Mouse (Mus musculus) kidney, postnatal 36 days (tissue): ENCODE results near the gene Chchd10.
"Not testable (repeated sequence)": the region's sequence is repeated elsewhere in the genome, so short reads cannot be mapped to it uniquely, and the experiment has no call there.

Experiments
- DNase-seq, 2 experiments: peaks; one replicate each; pipeline ENCODE4 v3.0.0; 2021 to 2022; ENCODE audit warnings: mixed read lengths in 2 of 2

The Chchd10 gene

DNA sequence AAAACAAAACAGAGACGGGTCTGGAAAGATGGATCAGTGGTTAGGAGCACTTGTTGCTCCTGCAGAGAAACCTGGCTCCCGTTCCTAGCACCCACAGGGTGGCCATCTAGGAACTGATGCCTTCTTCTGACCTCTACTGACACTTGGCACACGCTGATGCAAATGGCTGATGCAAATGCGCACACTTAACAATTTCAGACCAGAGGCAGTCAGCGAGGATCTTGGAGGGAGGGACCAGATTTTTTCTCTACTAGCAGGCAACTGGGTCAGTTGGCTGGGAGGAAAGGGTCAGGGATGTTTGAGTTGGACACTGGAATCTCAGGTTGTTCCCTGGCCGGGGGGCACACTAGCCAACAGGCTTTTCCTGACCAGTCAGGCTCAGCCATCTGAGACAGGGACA is at the start of gene Chchd10:
Gene Chchd10 (plus strand): TSS at position 240 of the 400 bp plus-strand sequence.
- no peak for DNase-seq

DNA sequence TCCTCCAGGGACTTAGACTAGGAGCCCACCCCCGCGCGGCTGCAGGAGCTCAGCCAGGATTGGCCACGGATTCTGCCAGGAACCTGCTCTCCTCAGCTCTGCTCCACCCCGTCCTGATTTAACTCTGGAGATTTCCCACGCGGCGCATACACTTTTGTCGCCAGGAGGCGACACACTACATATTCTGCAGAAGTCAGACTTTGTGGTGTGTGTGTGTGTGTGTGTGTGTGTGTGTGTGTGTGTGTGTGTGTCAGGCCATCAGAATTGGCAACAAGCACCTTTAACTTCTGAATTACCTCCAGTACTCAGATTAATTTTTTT is 49.7 kb upstream of the Chchd10 start:
- peak; percentile 91 to 93 for DNase-seq

DNA sequence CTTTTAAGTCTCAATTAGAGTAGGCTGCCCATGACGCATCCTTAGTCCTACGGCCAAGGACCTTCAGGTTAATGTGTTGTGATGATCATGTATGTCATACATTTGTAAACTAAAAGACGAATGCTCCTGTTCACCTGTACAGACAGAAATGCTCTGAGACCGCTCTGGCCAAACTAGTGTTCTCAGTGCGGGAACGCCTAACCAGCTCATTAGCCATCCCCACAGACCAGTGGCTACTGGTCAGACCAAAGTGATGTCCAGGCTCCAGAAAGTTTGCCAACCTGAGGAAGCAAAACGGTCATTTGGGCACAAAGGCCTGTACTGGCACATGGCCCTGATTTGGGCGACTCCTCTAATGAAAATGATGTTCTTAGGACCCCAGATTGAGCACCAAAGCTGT is 48.2 kb upstream of the Chchd10 start:
- DNase-seq: no peak

DNA sequence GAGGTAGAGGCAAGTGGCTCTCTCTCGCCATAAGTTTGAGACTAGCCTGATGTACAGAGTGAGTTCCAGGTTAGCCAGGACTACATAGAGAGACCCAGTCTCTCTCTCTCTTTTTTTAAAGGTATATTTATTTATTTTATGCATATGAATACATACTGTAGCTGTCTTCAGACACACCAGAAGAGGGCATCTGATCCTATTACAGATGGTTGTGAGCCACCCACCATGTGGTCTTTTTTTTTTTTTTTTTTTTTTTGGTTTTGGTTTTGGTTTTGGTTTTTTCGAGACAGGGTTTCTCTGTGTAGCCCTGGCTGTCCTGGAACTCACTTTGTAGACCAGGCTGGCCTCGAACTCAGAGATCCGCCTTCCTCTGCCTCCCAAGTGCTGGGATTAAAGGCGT is 45.4 kb upstream of the Chchd10 start:
- DNase-seq: not testable (repeated sequence)

- no peak for DNase-seq
Observed at GRCm38 (mm10) chr10:75889406-75890153, 43.4 kb upstream of the Chchd10 start.

- peak; percentile 96 to 98 for DNase-seq
Observed at GRCm38 (mm10) chr10:75893089-75893750, 39.7 kb upstream of the Chchd10 start, which contains the start of gene Derl3. Gene Derl3, plus strand, starts transcription at chr10:75893413.

DNA sequence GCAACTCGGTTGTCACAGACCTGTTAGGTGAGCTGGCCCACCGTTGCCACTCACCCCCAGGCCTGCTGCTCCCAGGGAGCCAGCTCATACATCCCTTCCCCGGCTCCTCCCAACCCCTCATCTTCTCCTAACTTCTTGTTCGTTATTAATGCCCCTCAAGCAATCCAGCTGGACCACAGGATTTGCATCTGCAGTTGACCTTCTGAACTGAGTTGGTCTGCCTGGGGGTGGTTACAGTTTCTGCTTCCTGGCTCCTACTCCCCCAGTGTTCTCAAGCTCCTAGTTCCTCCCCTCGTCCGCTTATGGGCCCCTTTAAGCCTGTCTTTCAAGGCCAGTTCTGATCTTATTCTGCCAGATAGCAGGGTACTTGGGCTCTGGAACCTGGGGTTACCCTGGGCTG is 38.3 kb upstream of the Chchd10 start:
- DNase-seq: no peak

DNA sequence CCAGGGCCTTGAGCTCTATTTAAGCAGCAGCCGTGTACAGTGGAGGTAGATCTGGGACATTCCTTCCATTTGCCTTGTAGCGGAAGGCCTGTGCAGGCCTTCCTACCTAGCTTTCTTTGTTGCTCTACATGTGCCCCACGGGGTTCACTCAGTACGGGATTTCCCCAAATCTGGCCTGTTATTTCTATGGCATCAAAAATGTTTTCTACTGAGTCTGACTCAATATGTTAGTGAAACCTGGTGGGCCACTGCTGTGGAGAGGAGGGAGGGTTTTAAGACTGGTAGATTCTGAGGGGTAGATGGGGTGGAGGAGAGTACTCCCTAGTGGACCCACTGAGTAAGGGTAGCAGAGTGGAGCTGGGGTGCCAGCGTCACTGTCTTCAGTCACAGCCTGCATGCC is 37.2 kb upstream of the Chchd10 start:
- DNase-seq: no peak

GRCm38 (mm10) chr10:75896208-75896607 is 36.7 kb upstream of the Chchd10 start:
- no peak for DNase-seq

- peak; percentile 81 to 94 for DNase-seq
Observed at GRCm38 (mm10) chr10:75897373-75897772, 35.6 kb upstream of the Chchd10 start.

DNA sequence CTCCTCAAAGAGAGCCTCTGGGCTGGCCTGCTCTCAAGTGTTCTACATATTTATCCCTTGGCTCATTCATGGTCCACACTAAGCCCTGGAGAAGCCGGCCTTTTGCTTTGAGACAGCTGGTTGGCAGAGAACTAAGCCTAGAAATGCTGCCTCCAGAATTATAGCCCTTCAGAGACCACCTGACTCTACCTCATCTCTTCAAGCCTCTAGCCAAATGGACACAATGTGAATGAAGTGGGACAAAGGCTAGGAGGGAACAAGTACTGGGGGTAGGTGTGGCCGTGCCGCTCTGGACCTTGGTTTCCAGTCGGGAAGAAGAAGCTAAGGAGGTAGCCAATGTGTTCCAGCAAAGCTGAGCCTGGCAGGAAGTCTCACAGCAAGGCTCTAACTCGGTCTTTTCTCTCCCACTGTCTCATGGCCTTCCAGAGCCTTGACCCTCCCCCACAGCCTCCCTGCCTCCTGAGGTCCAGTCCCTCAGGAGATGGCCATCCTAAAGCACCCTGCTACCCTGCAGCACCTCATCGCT is 34.8 kb upstream of the Chchd10 start:
- no peak for DNase-seq

GRCm38 (mm10) chr10:75898846-75899245 is 34.1 kb upstream of the Chchd10 start:
- DNase-seq: peak; percentile 53 to 69

DNA sequence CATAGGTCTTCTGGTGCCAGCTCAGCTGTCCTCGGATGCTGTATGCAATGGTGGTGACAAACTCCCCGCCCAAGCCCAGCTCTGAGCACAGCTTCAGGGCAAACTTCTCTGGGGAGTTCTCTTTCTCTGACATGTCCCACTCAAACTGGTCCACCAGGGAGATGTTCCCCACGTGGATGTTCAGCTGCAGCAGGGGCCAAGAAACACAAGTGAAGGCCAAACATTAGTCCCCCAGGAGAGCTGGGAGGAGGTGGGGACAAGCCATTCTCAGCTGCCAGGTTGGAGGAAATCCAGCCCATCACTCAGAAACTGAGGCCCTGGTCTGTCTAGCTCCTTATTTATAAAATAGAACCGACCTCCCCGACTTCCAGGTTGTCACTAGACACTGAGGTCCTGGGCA is 28.5 kb upstream of the Chchd10 start:
- DNase-seq: no peak

DNA sequence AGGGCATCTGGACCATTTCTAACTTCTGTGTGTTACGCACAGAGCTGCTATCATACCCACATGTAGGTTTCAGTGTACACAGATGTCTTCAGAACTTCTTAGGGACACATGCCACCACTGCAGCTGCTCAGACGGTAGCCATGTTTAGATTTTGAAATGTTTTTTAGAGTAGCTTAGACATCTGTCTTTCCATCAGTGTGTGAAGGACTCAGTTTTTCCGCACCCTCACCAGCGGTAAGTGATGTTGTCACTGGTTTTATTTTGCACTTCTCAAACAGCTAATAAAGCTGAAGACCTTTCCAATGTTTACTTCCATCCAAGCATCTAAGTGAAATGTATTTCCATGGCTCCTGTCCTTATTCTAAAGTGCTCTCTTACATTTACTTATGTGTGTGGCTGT is 26.0 kb upstream of the Chchd10 start:
- DNase-seq: no peak

DNA sequence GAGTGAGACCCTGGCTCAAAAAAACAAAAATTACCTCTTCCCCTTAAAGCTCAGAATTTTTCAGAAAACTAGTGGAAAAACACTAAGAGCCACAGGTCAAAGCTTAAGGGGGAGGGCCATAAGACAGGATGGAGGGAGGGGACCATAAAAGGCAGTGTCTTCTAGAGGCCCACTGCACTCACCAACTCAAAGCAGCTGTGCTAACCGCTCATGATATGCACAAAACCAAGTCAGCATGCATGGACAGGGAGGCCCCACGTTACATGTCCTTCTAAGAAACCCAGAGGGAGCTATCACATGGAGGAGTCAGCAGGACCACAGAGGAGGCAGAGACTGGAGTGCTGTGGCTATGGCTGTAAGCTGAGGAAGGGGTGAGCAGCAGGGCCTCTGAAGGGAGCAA is 22.2 kb upstream of the Chchd10 start:
- peak; percentile 25 to 33 for DNase-seq

DNA sequence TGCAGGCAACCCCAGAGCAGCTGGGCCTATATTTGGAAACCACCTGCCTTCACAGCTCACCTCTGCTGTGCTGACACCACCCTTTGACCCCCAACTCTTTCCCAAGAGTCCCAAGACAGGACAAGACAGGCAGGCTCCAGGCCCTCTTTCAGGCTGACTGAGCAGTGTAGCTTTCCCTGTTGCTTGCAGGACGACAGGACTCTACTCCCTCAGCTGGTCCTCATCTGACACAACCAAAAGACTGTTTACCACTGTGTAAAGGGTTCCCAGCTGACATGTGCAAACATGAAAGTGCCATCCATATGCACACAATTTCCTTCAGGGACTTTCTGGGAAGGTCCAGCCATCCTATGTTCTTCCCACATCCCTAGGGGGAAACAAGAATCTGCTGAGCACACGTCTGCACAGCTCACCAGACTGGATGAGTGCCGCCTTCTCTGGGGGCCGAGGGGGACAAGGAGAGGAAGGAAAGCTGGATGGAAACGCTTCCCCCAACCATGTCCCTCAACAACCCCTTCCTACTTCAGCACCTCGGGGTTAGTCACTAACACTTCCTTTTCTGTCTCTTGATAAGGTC is 19.8 kb upstream of the Chchd10 start:
- no peak for DNase-seq

GRCm38 (mm10) chr10:75915557-75915956 is 17.4 kb upstream of the Chchd10 start:
- DNase-seq: no peak

GRCm38 (mm10) chr10:75916840-75917239 is 16.1 kb upstream of the Chchd10 start:
- DNase-seq: no peak

DNA sequence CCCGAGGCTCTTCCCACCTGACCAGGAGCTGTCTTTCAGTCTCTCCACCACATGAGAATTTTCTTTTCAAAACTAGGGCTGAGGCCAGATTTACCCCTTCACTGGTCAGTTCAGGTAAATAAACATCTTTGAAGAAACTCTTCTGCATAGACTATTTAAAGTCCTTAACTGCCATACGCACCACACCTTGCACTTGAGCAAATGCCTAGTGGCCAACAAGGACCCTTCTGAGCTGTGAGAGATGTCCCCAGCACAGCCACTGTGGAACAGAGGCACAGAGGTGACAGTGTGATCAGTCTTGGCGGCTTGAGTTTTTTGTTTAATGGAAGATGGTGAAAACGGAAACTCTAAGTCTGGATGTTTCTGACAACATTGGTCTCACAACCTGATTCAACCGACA is 13.9 kb upstream of the Chchd10 start:
- no peak for DNase-seq

GRCm38 (mm10) chr10:75921026-75921725 is 11.8 kb upstream of the Chchd10 start, which contains the start of gene Smarcb1:
Gene Smarcb1, minus strand, starts transcription at chr10:75921617.
- DNase-seq: peak; percentile 96 to 98

DNA sequence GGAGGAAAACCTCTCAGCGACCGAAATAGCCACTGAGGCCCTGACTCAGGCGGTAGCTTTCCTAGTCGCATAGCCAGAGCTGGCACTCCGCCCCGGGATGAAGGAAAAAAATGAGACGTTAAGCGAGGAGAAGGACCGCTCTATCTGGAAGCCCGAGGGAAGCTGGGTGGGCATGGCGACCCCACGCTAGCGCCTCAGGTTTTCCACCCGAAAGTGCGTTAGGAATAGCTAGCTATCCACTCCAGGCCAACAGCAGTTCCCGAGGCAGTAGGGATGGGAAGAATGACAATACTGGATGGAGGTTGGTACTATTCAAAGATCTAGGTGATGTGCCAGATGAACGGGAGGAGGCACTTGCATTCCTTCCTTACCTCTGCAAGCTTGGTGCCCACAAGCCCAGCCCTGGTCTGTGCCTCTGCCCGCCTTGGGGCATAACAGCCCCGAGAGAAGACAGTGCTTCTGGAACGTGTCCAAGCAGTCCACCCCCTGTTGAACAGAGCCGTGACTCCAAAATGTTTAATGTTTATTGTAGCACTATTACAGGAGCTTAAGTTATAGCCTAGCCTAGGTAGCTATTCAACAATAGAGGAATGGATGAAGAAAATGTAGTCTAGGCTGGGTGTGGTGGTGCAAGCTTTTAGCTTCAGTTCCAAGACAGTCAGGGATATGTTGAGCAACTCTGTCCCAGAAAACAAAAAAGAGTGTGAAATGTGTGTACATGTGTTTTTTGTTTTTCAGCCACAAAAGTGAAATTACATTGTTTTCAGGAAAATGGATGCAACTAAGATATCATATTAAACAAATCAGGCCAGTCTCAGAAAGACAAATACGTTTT is 11.0 kb upstream of the Chchd10 start:
- DNase-seq: peak in 1 of 2 experiments; percentile 48

DNA sequence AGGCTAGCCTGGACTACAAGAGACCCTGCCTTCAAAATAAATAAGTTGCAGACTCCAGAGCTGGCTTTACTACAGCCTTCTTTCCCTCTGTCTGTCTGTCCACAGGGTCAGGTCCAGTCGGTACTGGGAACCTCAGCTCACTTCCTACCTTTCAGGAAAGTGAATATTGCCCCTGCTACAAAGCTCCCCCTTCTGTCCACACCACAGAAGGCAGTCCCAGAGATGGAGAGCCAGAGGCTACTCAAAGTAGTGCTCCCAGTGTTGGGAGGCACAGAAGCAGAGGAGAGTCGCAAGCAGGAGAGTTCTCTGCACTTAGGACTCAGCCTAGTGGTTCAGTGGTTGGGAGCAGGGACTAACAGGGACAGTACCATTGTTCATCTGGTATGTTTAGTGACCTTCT is 8.6 kb upstream of the Chchd10 start:
- peak in 1 of 2 experiments; percentile 62 for DNase-seq
